Mouse (Mus musculus): ENCODE results near the gene Ascc2.

GRCm38 (mm10) chr11:4675693-4676092 is 38.1 kb downstream of the Ascc2 start:
- TF ChIP-seq CTCF (IDR thresholded peaks at IDR 0.05; ENCODE audit: extremely low read depth, insufficient read length, insufficient replicate concordance, low read depth, low read length) (no peak), POLR2A (IDR thresholded peaks at IDR 0.05; ENCODE audit: low read depth, low read length) (no peak)

Data from small intestine, adult 2 months (tissue).